Comparison of ENCODE assay signal across 9 mouse cellular contexts in genomic region chr5:118880546-118880945, GRCm38 (mm10).
A peak's percentile ranks its signal among the peaks of the same experiment; 100 is the strongest.
DNase-seq lines count a peak whose midpoint lies in the region; ATAC-seq lines count a peak whose summit lies in the region.
"Had no signal": no experiment of that assay in that cellular context is flagged by ENCODE, and none has a peak within 500 bp of the region (broad histone marks: within the 10 kb centered on the region; RNA-seq: fewer than 3 reads in every experiment).

No protein-coding gene starts in this region.

- H3K27me3 ChIP-seq in kidney, embryonic 15.5 days: peaks cover 28% of the 10 kb centered on the region
- H3K27me3 ChIP-seq in neural tube, embryonic 14.5 days (ENCODE audit: control insufficient read depth, insufficient read depth, low read length): peaks cover 17% of the 10 kb centered on the region

- peaks cover 12% of the 10 kb centered on the region for H3K4me1 ChIP-seq in kidney, embryonic 15.5 days
- no peaks in the 10 kb centered on the region for H3K4me1 ChIP-seq in neural tube, embryonic 14.5 days (ENCODE audit: control insufficient read depth, insufficient read depth, low read length)

- H3K27ac ChIP-seq in kidney, embryonic 15.5 days: peak overlapping the region; percentile 54; the same call in 1 of the 2 replicates
- no peak overlapping the region for H3K27ac ChIP-seq in neural tube, embryonic 14.5 days (ENCODE audit: low read depth, low read length)
- H3K27ac ChIP-seq: limb, embryonic 15.5 days had no signal

- H3K4me2 ChIP-seq in kidney, embryonic 15.5 days: no peak overlapping the region
- 0 out of 2 replicates have a peak overlapping the region, but pooled peaks have one; percentile 6 for H3K4me2 ChIP-seq in neural tube, embryonic 14.5 days (ENCODE audit: low read depth, low read length)
- H3K4me2 ChIP-seq: limb, embryonic 15.5 days had no signal

- no peaks in the 10 kb centered on the region for H3K9me3 ChIP-seq in kidney, embryonic 15.5 days (replicated peaks)
- H3K9me3 ChIP-seq in neural tube, embryonic 14.5 days (ENCODE audit: control insufficient read depth, low read length): no peaks in the 10 kb centered on the region
- H3K9me3 ChIP-seq: limb, embryonic 15.5 days had no signal

- no peak overlapping the region for H3K9ac ChIP-seq in kidney, embryonic 15.5 days
- no peak overlapping the region for H3K9ac ChIP-seq in neural tube, embryonic 14.5 days (replicated peaks; ENCODE audit: low read depth, low read length)
- H3K9ac ChIP-seq: limb, embryonic 15.5 days had no signal

- no peak overlapping the region for H3K4me3 ChIP-seq in kidney, embryonic 15.5 days (replicated peaks)
- no peak overlapping the region for H3K4me3 ChIP-seq in neural tube, embryonic 14.5 days (ENCODE audit: low read depth, low read length)
- H3K4me3 ChIP-seq: limb, embryonic 15.5 days had no signal

- WGBS in kidney, embryonic 15.5 days: 69% methylated on average over 9 of the region's 9 CpGs
- 73% methylated on average over 9 of the region's 9 CpGs for WGBS in neural tube, embryonic 14.5 days

- ATAC-seq in cerebellum, adult (ENCODE audit: insufficient number of reproducible peaks, low FRiP score, low TSS enrichment): no peak
- ATAC-seq in kidney, embryonic 15.5 days (replicated peaks; ENCODE audit: low FRiP score): no peak
- no peak for ATAC-seq in neural tube, embryonic 14.5 days (ENCODE audit: low read depth)
- ATAC-seq in activated CD4-positive, CD25-positive, alpha-beta regulatory T cell, adult 4 months: no peak

- no peaks in the 10 kb centered on the region for H3K36me3 ChIP-seq in kidney, embryonic 15.5 days
- H3K36me3 ChIP-seq in neural tube, embryonic 14.5 days (ENCODE audit: control insufficient read depth, insufficient read depth, low read length): no peaks in the 10 kb centered on the region
- H3K36me3 ChIP-seq: limb, embryonic 15.5 days had no signal

- DNase-seq in cerebellum, postnatal 10 days: peak; percentile 36 to 47
- DNase-seq in retina, postnatal 1 day: peak; percentile 44
- DNase-seq in retina, embryonic 14.5 days (ENCODE audit: low spot score): no peak
- no peak for DNase-seq in frontal cortex, postnatal 25 days (ENCODE audit: low spot score in 2 of 2)

Comparison
In these comparisons a context has a peak if more than half of its experiments do, and no peak if none do; other contexts are left out.
1. DNase-seq: peak in cerebellum, postnatal 10 days (2 of 2) and retina, postnatal 1 day (single experiment); none in retina, embryonic 14.5 days (single experiment) and frontal cortex, postnatal 25 days (0 of 2).